Mouse (Mus musculus) lung, postnatal 0 days (tissue): Measurements from ENCODE around the gene Colq. TPM values are rescaled to one million over a fixed set of nuclear protein-coding genes. Genes with fewer than 3 reads are reported as not detected.

Experiments
- ATAC-seq: fragments of 200-750 bp; cut with Nextera tagmentation; 2 replicates; pipeline ENCODE4 v1.8.0; 2017; ENCODE audit warnings: moderate library complexity
- DNase-seq: peaks from one replicate; pipeline ENCODE4 v3.0.0-alpha.2; 2016; ENCODE audit warnings: low spot score
- H3K27ac ChIP-seq: fragments of 300-500 bp; sonication (generic); 2 replicates; pipeline ENCODE4 v1.5.1; 2014; ENCODE audit warnings: antibody characterized with exemption, mild to moderate bottlenecking, low read length, mixed read lengths
- H3K27me3 ChIP-seq: fragments of 300-500 bp; sonication (generic); replicated peaks from 2 replicates; pipeline ENCODE4 v1.6.1; 2014; ENCODE audit warnings: low read length, mixed read lengths; ENCODE audit not compliant: insufficient read depth
- H3K36me3 ChIP-seq: fragments of 300-500 bp; sonication (generic); 2 replicates; pipeline ENCODE4 v1.6.1; 2014; ENCODE audit warnings: low read length, mixed read lengths; ENCODE audit not compliant: insufficient read depth
- H3K4me1 ChIP-seq: fragments of 300-500 bp; sonication (generic); 2 replicates; pipeline ENCODE4 v1.6.1; 2014; ENCODE audit warnings: antibody characterized with exemption, low read depth, low read length, mixed read lengths; ENCODE audit not compliant: insufficient read depth
- H3K4me2 ChIP-seq: fragments of 300-500 bp; sonication (generic); replicated peaks from 2 replicates; pipeline ENCODE4 v1.6.1; 2014; ENCODE audit warnings: low read depth, mild to moderate bottlenecking, low read length, moderate library complexity, mixed read lengths
- H3K4me3 ChIP-seq: fragments of 300-500 bp; sonication (generic); 2 replicates; pipeline ENCODE4 v1.5.1; 2014; ENCODE audit warnings: low read depth, low read length
- H3K9ac ChIP-seq: fragments of 300-500 bp; sonication (generic); replicated peaks from 2 replicates; pipeline ENCODE4 v1.6.1; 2014; ENCODE audit warnings: low read depth, mild to moderate bottlenecking
- H3K9me3 ChIP-seq: fragments of 300-500 bp; sonication (generic); 2 replicates; pipeline ENCODE4 v1.6.1; 2016; ENCODE audit warnings: low read length, mixed read lengths
- CTCF ChIP-seq: IDR thresholded peaks from 2 replicates; pipeline ENCODE4 v1.5.1; 2016; ENCODE audit warnings: antibody characterized with exemption, mild to moderate bottlenecking
- EP300 ChIP-seq: IDR thresholded peaks from 2 replicates; pipeline ENCODE4 v1.6.1; 2016; ENCODE audit warnings: antibody characterized with exemption, mild to moderate bottlenecking, control low read depth
- WGBS: fragments of 180-500 bp; shearing (Covaris S2); extraction: QIAGEN DNeasy Blood & Tissue Kit; methylation state at CpG from one replicate; pipeline ENCODE4 v1.1.7; 2014; 5-methylcytosine and 5-hydroxymethylcytosine counted together
- polyA plus RNA-seq: library from polyadenylated mRNA; unstranded; fragments of >200 nt; fragmentation: Nextera tagmentation; extraction: Ambion mirVana; gene quantifications from 2 replicates; pipeline ENCODE4 v1.2.1, GENCODE M21; 2015

Gene Colq
- polyA plus RNA-seq, 1 experiment from 2014 or later, result 1.1 TPM

DNA sequence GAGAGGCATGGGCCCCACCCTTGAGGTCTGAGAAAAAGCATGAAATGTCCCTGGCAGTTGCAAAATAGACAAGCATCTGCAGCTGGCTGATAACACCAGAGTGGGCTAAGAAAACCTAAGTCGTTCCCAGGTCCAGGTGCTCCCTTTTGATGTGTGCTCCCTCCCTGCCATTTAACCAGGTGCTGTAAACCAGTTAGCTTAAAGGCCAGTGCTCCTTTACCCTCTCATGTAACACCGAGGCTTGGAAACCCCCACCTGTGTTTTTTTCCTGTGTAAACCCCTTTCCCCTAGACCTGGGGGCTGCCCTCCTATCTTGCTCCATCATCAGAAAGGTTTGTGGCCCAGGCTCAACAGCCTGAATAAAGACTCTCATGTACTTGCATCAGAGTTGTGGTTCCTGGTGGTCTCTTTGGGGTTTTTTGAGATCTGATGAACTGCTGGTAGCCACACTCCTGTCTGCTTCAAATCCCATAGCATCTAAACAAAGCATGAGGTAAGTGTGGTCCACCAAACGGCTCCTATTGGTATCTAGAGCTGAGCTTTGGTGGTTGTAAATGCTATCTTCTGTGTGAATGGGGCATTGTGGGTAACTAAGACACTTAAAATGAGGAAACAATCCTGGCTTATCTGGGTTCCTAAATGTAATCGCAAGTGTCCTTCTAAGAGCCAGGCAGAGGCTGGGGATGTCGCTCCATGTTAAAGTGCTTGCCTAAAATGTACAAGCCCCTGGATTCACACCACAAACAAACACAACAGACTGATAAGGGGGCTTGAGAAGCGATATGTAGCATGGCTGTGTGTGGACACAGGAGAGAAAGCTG lies 20.8 kb downstream of the Colq start:
- Histone ChIP-seq H3K4me1 (no peaks in the 10 kb centered on the region; the same call in 1 of the 2 replicates), H3K27ac (no peak overlapping the region), H3K4me3 (no peak overlapping the region), H3K4me2 (no peak overlapping the region), H3K27me3 (no peaks in the 10 kb centered on the region), H3K9me3 (no peaks in the 10 kb centered on the region), H3K36me3 (no peaks in the 10 kb centered on the region), H3K9ac (no peak overlapping the region)
- DNase-seq, result no peak
- 52% methylated on average over 6 of the region's 6 CpGs for WGBS
- no peak for ATAC-seq
- TF ChIP-seq CTCF (no peak), EP300 (no peak)

DNA sequence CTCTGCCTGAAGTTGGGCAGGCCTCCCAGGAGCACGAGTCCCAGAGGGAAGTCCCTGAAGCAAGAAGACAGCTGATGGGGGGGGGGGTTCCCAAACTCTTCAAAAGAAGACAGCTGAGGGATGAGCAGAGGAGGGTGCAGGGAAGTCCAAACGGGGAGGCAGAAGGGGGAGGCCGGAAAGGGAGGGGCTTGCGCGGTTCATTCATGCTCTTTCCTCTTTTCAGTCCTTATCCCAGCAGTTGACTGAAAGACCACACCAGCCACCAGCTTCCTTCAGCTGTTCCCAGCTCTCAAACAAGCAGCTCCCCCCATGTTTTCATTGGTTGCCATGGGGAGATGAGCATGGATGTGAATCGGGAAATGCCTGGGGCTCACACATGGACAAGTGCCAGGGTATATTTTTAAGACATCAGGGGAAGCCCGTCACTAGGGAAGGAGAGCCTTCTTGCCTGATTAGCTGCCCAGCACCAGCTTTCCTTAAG lies 22.0 kb downstream of the Colq start:
- Histone ChIP-seq H3K9me3 (no peaks in the 10 kb centered on the region), H3K4me2 (no peak overlapping the region), H3K9ac (no peak overlapping the region), H3K27me3 (no peaks in the 10 kb centered on the region), H3K4me1 (no peaks in the 10 kb centered on the region; the same call in 1 of the 2 replicates), H3K27ac (no peak overlapping the region), H3K36me3 (no peaks in the 10 kb centered on the region), H3K4me3 (no peak overlapping the region)
- no peak for TF ChIP-seq CTCF
- TF ChIP-seq EP300, result no peak
- peak; percentile 63 for ATAC-seq
- peak; percentile 78 for DNase-seq
- 37% methylated on average over 7 of the region's 7 CpGs for WGBS

DNA sequence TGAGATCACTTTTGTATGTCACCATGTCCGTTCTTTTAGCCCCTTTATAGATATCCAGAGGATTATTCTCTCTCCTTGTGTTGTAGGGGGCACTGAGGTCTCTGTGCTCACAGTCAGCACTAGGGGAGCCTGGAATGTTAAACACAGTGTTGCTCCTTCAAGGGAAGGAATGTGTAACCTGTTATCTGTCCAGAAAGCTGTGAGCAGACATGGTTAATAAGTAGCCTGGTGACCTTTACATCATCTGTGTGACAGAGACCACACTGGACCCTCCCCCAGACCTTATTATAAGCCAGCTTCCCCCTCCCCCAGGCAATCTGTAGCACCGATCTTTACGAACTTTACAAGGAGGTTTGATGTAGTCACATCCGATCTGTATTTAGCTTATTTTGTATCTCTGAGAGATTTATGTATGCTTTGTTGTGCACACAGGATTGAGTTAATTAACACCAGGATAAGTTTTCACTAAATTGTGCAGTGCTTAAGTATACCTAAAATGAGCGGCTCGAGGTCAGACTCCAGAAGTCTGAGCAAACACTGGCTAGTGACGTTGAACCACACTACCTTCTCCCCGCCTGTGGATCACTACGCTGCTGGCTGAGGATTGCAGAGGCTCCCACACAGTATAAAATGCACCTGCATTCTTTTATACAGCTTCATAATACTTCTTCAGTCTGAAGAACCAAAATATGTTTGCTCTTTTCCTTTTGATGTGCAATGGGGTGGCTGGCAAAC lies 25.5 kb downstream of the Colq start:
- no peak overlapping the region for H3K4me2 ChIP-seq

DNA sequence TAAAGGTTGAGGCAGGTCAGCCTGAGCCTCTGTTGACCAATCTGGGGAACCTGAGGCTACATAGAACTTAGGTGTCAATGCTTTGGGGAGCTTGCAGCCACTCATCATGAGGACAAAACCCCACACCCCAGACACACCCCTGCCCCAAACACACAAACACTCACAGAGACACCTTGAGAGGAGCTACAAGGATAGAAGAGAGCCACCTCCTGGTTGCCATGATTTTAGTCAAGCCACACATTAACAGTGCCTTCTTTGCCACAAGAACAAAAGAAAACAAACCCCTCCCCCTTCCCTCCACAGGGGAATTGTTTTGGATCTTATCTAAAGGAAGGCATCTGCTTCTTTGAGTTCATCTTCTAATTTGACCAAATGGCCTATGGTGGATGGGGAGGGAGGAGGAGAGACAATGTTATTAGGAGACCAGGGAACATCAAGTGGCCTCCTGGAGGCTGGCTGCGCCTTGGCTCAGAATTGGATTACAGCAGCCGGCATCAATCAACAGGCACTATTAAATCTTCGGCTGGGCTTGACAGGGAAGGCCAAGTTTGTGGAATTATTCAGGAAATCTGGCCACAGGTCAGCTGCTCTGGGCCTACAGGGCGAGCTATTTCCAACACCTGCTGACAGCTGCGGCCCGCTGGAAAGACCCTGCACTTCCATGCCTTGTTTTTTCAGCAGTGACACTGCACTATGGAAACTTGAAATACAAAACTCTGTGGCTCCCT lies 26.5 kb downstream of the Colq start:
- DNase-seq (peak; percentile 92), ATAC-seq (peak; percentile 82)
- H3K9me3 ChIP-seq, result no peaks in the 10 kb centered on the region
- no peak overlapping the region for H3K9ac ChIP-seq
- no peak overlapping the region for H3K4me3 ChIP-seq
- H3K27me3 ChIP-seq, result no peaks in the 10 kb centered on the region
- no peaks in the 10 kb centered on the region; the same call in 1 of the 2 replicates for H3K4me1 ChIP-seq
- H3K36me3 ChIP-seq, result no peaks in the 10 kb centered on the region
- no peak overlapping the region for H3K27ac ChIP-seq
- 11% methylated on average over 6 of the region's 6 CpGs for WGBS
- H3K4me2 ChIP-seq, result no peak overlapping the region
- TF ChIP-seq CTCF (peak; percentile 29), EP300 (peak; percentile 89)

More for the DNA sequence above, 25.5 kb downstream of the Colq start:
- Histone ChIP-seq H3K9me3 (no peaks in the 10 kb centered on the region), H3K36me3 (no peaks in the 10 kb centered on the region), H3K4me1 (no peaks in the 10 kb centered on the region; the same call in 1 of the 2 replicates), H3K27ac (no peak overlapping the region), H3K9ac (no peak overlapping the region), H3K27me3 (no peaks in the 10 kb centered on the region), H3K4me3 (no peak overlapping the region)
- no peak for TF ChIP-seq CTCF
- TF ChIP-seq EP300, result no peak
- DNase-seq, result no peak
- 40% methylated on average over 9 of the region's 9 CpGs for WGBS
- no peak for ATAC-seq

DNA sequence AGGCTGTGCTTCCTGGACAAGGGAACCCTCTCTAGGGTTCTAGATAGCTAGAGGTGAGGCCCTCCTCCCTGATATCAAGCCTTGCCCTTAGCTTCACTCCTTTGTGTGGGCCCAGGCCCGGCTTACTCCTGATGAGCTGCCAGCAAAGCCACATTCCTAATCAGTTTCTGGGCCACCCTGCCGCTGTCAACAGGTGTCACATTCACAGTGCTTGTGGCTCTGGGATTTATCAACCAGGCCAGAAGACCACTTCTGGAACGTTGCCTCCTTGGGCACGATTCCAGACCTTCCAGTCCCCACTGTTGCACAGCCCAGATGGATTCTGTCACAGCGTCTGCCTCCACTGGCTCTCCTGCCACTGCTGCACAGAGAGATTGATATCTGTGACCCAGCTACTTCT lies 30.3 kb downstream of the Colq start:
- WGBS, result 17% methylated on average over 4 of the region's 5 CpGs
- DNase-seq, result peak; percentile 35
- H3K9ac ChIP-seq, result no peak overlapping the region

DNA sequence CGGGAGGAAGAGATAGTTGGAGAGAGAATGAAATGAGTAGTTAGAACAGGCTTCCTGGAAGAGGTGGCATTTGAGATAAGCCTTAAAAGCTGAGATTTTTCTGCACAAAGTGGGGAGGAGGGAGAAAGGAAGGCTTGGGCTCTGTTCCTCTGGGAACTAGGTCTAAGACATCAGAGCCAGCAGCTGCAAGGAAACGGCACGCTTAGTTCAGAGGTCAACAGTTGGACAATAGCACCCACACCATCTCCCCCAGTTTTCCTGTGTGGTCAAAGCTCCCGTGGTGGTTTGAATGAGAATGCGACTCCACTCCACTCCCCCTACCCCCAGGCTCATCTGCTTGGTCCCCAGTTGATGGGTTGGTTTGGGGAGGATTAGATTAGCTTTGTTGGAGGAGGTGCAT lies 31.9 kb downstream of the Colq start:
- WGBS, result 48% methylated on average over 5 of the region's 5 CpGs
- no peak overlapping the region for H3K4me3 ChIP-seq
- no peak overlapping the region for H3K9ac ChIP-seq
- TF ChIP-seq CTCF (no peak), EP300 (no peak)
- no peak overlapping the region for H3K4me2 ChIP-seq
- peak; percentile 61 for ATAC-seq
- no peaks in the 10 kb centered on the region for H3K36me3 ChIP-seq
- no peaks in the 10 kb centered on the region for H3K9me3 ChIP-seq
- DNase-seq, result peak; percentile 69
- no peaks in the 10 kb centered on the region for H3K4me1 ChIP-seq
- no peaks in the 10 kb centered on the region for H3K27me3 ChIP-seq
- no peak overlapping the region for H3K27ac ChIP-seq

More for the DNA sequence above, 30.3 kb downstream of the Colq start:
- H3K4me2 ChIP-seq, result no peak overlapping the region
- no peaks in the 10 kb centered on the region for H3K4me1 ChIP-seq
- no peaks in the 10 kb centered on the region for H3K27me3 ChIP-seq
- TF ChIP-seq CTCF (no peak), EP300 (no peak)
- no peak overlapping the region for H3K27ac ChIP-seq
- no peak overlapping the region for H3K4me3 ChIP-seq
- no peaks in the 10 kb centered on the region for H3K36me3 ChIP-seq
- H3K9me3 ChIP-seq, result no peaks in the 10 kb centered on the region
- ATAC-seq, result peak; percentile 42; the same call in 1 of the 2 replicates
